Comparison of ENCODE assay signal across 27 mouse cellular contexts in genomic region chr15:26642563-26642962, GRCm38 (mm10).
DNase-seq lines count a peak whose midpoint lies in the region; ATAC-seq and TF ChIP-seq lines count a peak whose summit lies in the region.
"Had no signal": no experiment of that assay in that cellular context is flagged by ENCODE, and none has a peak within 500 bp of the region (broad histone marks: within the 10 kb centered on the region; RNA-seq: fewer than 3 reads in every experiment).

No protein-coding gene starts in this region.

- no peak for DNase-seq in forebrain, postnatal 0 days
- peak; percentile 16 for DNase-seq in hindbrain, postnatal 0 days (ENCODE audit: low spot score)
- DNase-seq in hindbrain, embryonic 10.5 days (ENCODE audit: low spot score) = no peak
- DNase-seq in lung, embryonic 14.5 days = no peak
- no peak for DNase-seq in lung, adult 18-20 months
- no peak for DNase-seq in cerebellum, adult 9-10 months
- DNase-seq: adrenal gland, postnatal 14 days; cerebellum, adult 18-20 months; cerebellum, postnatal 14 days; gastrocnemius, postnatal 10 days; heart, postnatal 4 days; kidney, adult 8-10 months; kidney, postnatal 10 days; lung, postnatal 14 days; right cerebral cortex, postnatal 4 days had no signal

- TF ChIP-seq CTCF in forebrain, postnatal 0 days (IDR thresholded peaks at IDR 0.05; ENCODE audit: low read depth) = peak; percentile 37
- TF ChIP-seq CTCF in hindbrain, postnatal 0 days (IDR thresholded peaks at IDR 0.05; ENCODE audit: low read depth) = peak; percentile 37; the same call in 1 of the 2 replicates
- 0 out of 2 replicates have a peak, but pooled peaks have one; percentile 7 for TF ChIP-seq CTCF in lung, embryonic 14.5 days (IDR thresholded peaks at IDR 0.05; ENCODE audit: low read depth)
- TF ChIP-seq CTCF in cortical plate, adult 2 months (IDR thresholded peaks at IDR 0.05; ENCODE audit: extremely low read depth, insufficient read depth, low read length) = peak; percentile 40; the same call in 1 of the 2 replicates

- no peak for ATAC-seq in forebrain, postnatal 0 days
- ATAC-seq in forebrain, embryonic 13.5 days = no peak
- no peak for ATAC-seq in hindbrain, postnatal 0 days
- no peak for ATAC-seq in lung, embryonic 14.5 days (ENCODE audit: insufficient read depth)
- ATAC-seq: inflammation-experienced regulatory T-cells, adult 6 months; midbrain, embryonic 15.5 days had no signal

- H3K27ac ChIP-seq in forebrain, postnatal 0 days (ENCODE audit: low read depth, low read length) = no peak overlapping the region
- H3K27ac ChIP-seq in forebrain, embryonic 13.5 days = no peak overlapping the region
- no peak overlapping the region for H3K27ac ChIP-seq in hindbrain, postnatal 0 days
- no peak overlapping the region for H3K27ac ChIP-seq in hindbrain, embryonic 10.5 days
- H3K27ac ChIP-seq in lung, embryonic 14.5 days (ENCODE audit: low read depth) = no peak overlapping the region
- H3K27ac ChIP-seq in cortical plate, adult 2 months (ENCODE audit: insufficient read depth, low read length) = no peak overlapping the region
- H3K27ac ChIP-seq: embryonic facial prominence, embryonic 10.5 days; embryonic facial prominence, embryonic 15.5 days; forebrain, embryonic 12.5 days; heart, embryonic 15.5 days; hindbrain, embryonic 14.5 days; limb, embryonic 13.5 days; midbrain, embryonic 15.5 days; neural tube, embryonic 12.5 days had no signal

- H3K4me2 ChIP-seq in forebrain, postnatal 0 days (ENCODE audit: low read depth) = no peak overlapping the region
- no peak overlapping the region for H3K4me2 ChIP-seq in forebrain, embryonic 13.5 days
- no peak overlapping the region for H3K4me2 ChIP-seq in hindbrain, postnatal 0 days (ENCODE audit: low read depth, low read length)
- H3K4me2 ChIP-seq in lung, embryonic 14.5 days = no peak overlapping the region
- H3K4me2 ChIP-seq: embryonic facial prominence, embryonic 15.5 days; forebrain, embryonic 12.5 days; heart, embryonic 15.5 days; hindbrain, embryonic 14.5 days; limb, embryonic 13.5 days; liver, embryonic 11.5 days; midbrain, embryonic 15.5 days; neural tube, embryonic 12.5 days had no signal

- no peaks in the 10 kb centered on the region for H3K36me3 ChIP-seq in forebrain, postnatal 0 days (ENCODE audit: insufficient read depth)
- no peaks in the 10 kb centered on the region for H3K36me3 ChIP-seq in forebrain, embryonic 13.5 days (ENCODE audit: poor library complexity, severe bottlenecking)
- H3K36me3 ChIP-seq in hindbrain, postnatal 0 days (ENCODE audit: insufficient read depth, low read length) = no peaks in the 10 kb centered on the region
- H3K36me3 ChIP-seq in hindbrain, embryonic 10.5 days = no peaks in the 10 kb centered on the region
- H3K36me3 ChIP-seq in lung, embryonic 14.5 days (ENCODE audit: insufficient read depth) = no peaks in the 10 kb centered on the region
- H3K36me3 ChIP-seq: embryonic facial prominence, embryonic 10.5 days; embryonic facial prominence, embryonic 15.5 days; forebrain, embryonic 12.5 days; heart, embryonic 15.5 days; limb, embryonic 13.5 days; midbrain, embryonic 15.5 days; neural tube, embryonic 12.5 days had no signal

- 92% methylated on average over 4 of the region's 4 CpGs for WGBS in forebrain, postnatal 0 days
- WGBS in forebrain, embryonic 13.5 days = 88% methylated on average over 4 of the region's 4 CpGs
- WGBS in hindbrain, postnatal 0 days = 84% methylated on average over 4 of the region's 4 CpGs
- 92% methylated on average over 4 of the region's 4 CpGs for WGBS in hindbrain, embryonic 10.5 days
- WGBS in lung, embryonic 14.5 days = 81% methylated on average over 4 of the region's 4 CpGs

- H3K4me1 ChIP-seq in forebrain, postnatal 0 days (ENCODE audit: insufficient read depth) = no peaks in the 10 kb centered on the region
- no peaks in the 10 kb centered on the region for H3K4me1 ChIP-seq in forebrain, embryonic 13.5 days
- no peaks in the 10 kb centered on the region for H3K4me1 ChIP-seq in hindbrain, postnatal 0 days (ENCODE audit: insufficient read depth, low read length)
- H3K4me1 ChIP-seq in hindbrain, embryonic 10.5 days (replicated peaks) = 0 out of 2 replicates have a peak, but pooled peaks cover 2% of the 10 kb centered on the region
- H3K4me1 ChIP-seq in lung, embryonic 14.5 days (ENCODE audit: insufficient read depth) = no peaks in the 10 kb centered on the region
- no peaks in the 10 kb centered on the region for H3K4me1 ChIP-seq in cortical plate, adult 2 months (ENCODE audit: control insufficient read depth, insufficient read depth, low read length)
- H3K4me1 ChIP-seq: embryonic facial prominence, embryonic 10.5 days; embryonic facial prominence, embryonic 15.5 days; heart, embryonic 15.5 days; limb, embryonic 13.5 days; midbrain, embryonic 15.5 days; neural tube, embryonic 12.5 days had no signal

- H3K9me3 ChIP-seq in forebrain, postnatal 0 days (ENCODE audit: low read length) = no peaks in the 10 kb centered on the region
- H3K9me3 ChIP-seq in forebrain, embryonic 13.5 days (replicated peaks) = no peaks in the 10 kb centered on the region
- no peaks in the 10 kb centered on the region for H3K9me3 ChIP-seq in hindbrain, postnatal 0 days (ENCODE audit: low read length)
- H3K9me3 ChIP-seq in hindbrain, embryonic 10.5 days = no peaks in the 10 kb centered on the region
- no peaks in the 10 kb centered on the region for H3K9me3 ChIP-seq in lung, embryonic 14.5 days (ENCODE audit: low read depth, low read length)
- H3K9me3 ChIP-seq: embryonic facial prominence, embryonic 10.5 days; embryonic facial prominence, embryonic 15.5 days; forebrain, embryonic 12.5 days; heart, embryonic 15.5 days; limb, embryonic 13.5 days; midbrain, embryonic 15.5 days; neural tube, embryonic 12.5 days had no signal

- no peak for TF ChIP-seq POLR2A in cortical plate, adult 2 months (IDR thresholded peaks at IDR 0.05; ENCODE audit: extremely low read depth, insufficient read depth, low read length)

- H3K4me3 ChIP-seq in forebrain, postnatal 0 days (ENCODE audit: low read depth, low read length) = no peak overlapping the region
- H3K4me3 ChIP-seq in forebrain, embryonic 13.5 days = no peak overlapping the region
- no peak overlapping the region for H3K4me3 ChIP-seq in hindbrain, postnatal 0 days (ENCODE audit: low read length)
- H3K4me3 ChIP-seq in hindbrain, embryonic 10.5 days = no peak overlapping the region
- no peak overlapping the region for H3K4me3 ChIP-seq in lung, embryonic 14.5 days (ENCODE audit: low read depth, low read length)
- no peak overlapping the region for H3K4me3 ChIP-seq in cortical plate, adult 2 months (ENCODE audit: insufficient read depth, low read length)
- H3K4me3 ChIP-seq: embryonic facial prominence, embryonic 10.5 days; embryonic facial prominence, embryonic 15.5 days; forebrain, embryonic 12.5 days; heart, embryonic 15.5 days; limb, embryonic 13.5 days; midbrain, embryonic 15.5 days; neural tube, embryonic 12.5 days had no signal

- H3K9ac ChIP-seq in forebrain, postnatal 0 days = no peak overlapping the region
- H3K9ac ChIP-seq in forebrain, embryonic 13.5 days = no peak overlapping the region
- H3K9ac ChIP-seq in hindbrain, postnatal 0 days (replicated peaks; ENCODE audit: low read length) = no peak overlapping the region
- no peak overlapping the region for H3K9ac ChIP-seq in lung, embryonic 14.5 days
- H3K9ac ChIP-seq: embryonic facial prominence, embryonic 15.5 days; forebrain, embryonic 12.5 days; heart, embryonic 15.5 days; hindbrain, embryonic 14.5 days; limb, embryonic 13.5 days; midbrain, embryonic 15.5 days; neural tube, embryonic 12.5 days had no signal

- no peaks in the 10 kb centered on the region for H3K27me3 ChIP-seq in forebrain, postnatal 0 days (ENCODE audit: insufficient read depth, low read length)
- H3K27me3 ChIP-seq in forebrain, embryonic 13.5 days = no peaks in the 10 kb centered on the region
- H3K27me3 ChIP-seq in hindbrain, postnatal 0 days (ENCODE audit: insufficient read depth, low read length) = no peaks in the 10 kb centered on the region
- H3K27me3 ChIP-seq in hindbrain, embryonic 10.5 days (ENCODE audit: insufficient read depth, poor library complexity, severe bottlenecking) = no peaks in the 10 kb centered on the region
- H3K27me3 ChIP-seq in lung, embryonic 14.5 days (ENCODE audit: insufficient read depth, low read length) = no peaks in the 10 kb centered on the region
- H3K27me3 ChIP-seq: embryonic facial prominence, embryonic 15.5 days; forebrain, embryonic 12.5 days; heart, embryonic 15.5 days; limb, embryonic 13.5 days; midbrain, embryonic 15.5 days; neural tube, embryonic 12.5 days had no signal
